Mouse (Mus musculus) testis, adult 2 months (tissue): Measurements from ENCODE around the gene Hoxa4.

Experiments
- CTCF ChIP-seq: fragments of 200-500 bp; IDR thresholded peaks from 2 replicates; pipeline ENCODE4 v1.5.1; 2012; ENCODE audit warnings: low read depth, mild to moderate bottlenecking, inconsistent platforms, low read length, moderate library complexity; ENCODE audit not compliant: control insufficient read depth, insufficient read depth, insufficient replicate concordance
- POLR2A ChIP-seq: fragments of 200-500 bp; IDR thresholded peaks from 2 replicates; pipeline ENCODE4 v1.6.1; 2012; ENCODE audit warnings: low read depth, mild to moderate bottlenecking, inconsistent platforms, low read length, moderate library complexity; ENCODE audit not compliant: control insufficient read depth

GRCm38 (mm10) chr6:52179690-52180089 is 11.9 kb downstream of the Hoxa4 start:
- TF ChIP-seq CTCF (no peak), POLR2A (no peak)
